Mouse (Mus musculus): ENCODE data around the gene Larp1b.

The Larp1b gene

GRCm38 (mm10) chr3:41031286-41032210 lies 81.9 kb downstream of the Larp1b start:
- H3K27me3 ChIP-seq (ENCODE audit: insufficient read depth, low read length) = no peaks in the 10 kb centered on the region
- no peak overlapping the region for H3K4me3 ChIP-seq (replicated peaks; ENCODE audit: low read length)
- no peaks in the 10 kb centered on the region for H3K4me1 ChIP-seq (replicated peaks; ENCODE audit: low read depth, low read length)
- no peaks in the 10 kb centered on the region for H3K9me3 ChIP-seq (ENCODE audit: low read length)
- H3K36me3 ChIP-seq (ENCODE audit: insufficient read depth, low read length) = no peaks in the 10 kb centered on the region
- no peak for TF ChIP-seq POU5F1 (IDR thresholded peaks at IDR 0.05; ENCODE audit: borderline replicate concordance, low read length)
- TF ChIP-seq CTCF (conservative IDR thresholded peaks at IDR 0.05; ENCODE audit: low read length) = no peak
- TF ChIP-seq NANOG (IDR thresholded peaks at IDR 0.05; ENCODE audit: borderline replicate concordance, low read length) = no peak

DNA sequence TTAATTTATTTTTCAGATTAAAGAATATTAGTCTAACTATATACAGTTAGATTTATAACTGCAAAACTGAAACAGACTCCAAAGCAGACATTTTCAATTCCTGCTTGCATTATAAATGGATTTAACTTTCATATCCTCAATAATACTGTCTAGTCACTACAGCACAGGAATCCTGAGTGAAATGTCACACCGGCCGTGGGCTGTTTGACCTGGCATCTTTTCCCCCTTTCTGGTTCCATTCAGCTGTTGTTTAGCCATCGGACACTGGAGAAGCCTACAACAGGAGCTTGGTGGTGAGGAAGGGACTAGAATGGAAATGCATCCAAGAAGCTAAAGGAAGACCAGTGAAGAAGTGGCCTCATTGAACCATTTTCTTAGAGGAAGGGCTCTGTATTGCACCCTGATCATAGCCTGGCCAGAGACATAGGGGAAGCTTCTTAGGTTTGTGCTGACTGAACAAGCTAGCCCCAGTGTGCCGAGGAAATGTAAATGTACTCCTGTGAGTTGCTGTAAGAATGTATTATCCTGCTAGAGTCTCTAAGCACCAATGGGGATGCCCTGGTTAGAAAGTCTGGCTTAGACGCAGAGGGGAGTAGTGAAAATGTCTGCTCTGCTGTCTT lies 88.8 kb downstream of the Larp1b start:
- Histone ChIP-seq H3K27me3 (ENCODE audit: insufficient read depth, low read length) (no peaks in the 10 kb centered on the region), H3K36me3 (ENCODE audit: insufficient read depth, low read length) (no peaks in the 10 kb centered on the region), H3K4me3 (replicated peaks; ENCODE audit: low read length) (no peak overlapping the region), H3K9me3 (ENCODE audit: low read length) (no peaks in the 10 kb centered on the region; the same call in 1 of the 2 replicates), H3K4me1 (replicated peaks; ENCODE audit: low read depth, low read length) (peaks cover 9% of the 10 kb centered on the region)
- TF ChIP-seq POU5F1 (IDR thresholded peaks at IDR 0.05; ENCODE audit: borderline replicate concordance, low read length) (no peak), NANOG (IDR thresholded peaks at IDR 0.05; ENCODE audit: borderline replicate concordance, low read length) (no peak), CTCF (conservative IDR thresholded peaks at IDR 0.05; ENCODE audit: low read length) (no peak)

GRCm38 (mm10) chr3:41041241-41041640 lies 91.6 kb downstream of the Larp1b start:
- H3K36me3 ChIP-seq (ENCODE audit: insufficient read depth, low read length) = no peaks in the 10 kb centered on the region
- H3K9me3 ChIP-seq (ENCODE audit: low read length) = no peaks in the 10 kb centered on the region; the same call in 1 of the 2 replicates
- no peaks in the 10 kb centered on the region for H3K27me3 ChIP-seq (ENCODE audit: insufficient read depth, low read length)
- H3K4me1 ChIP-seq (replicated peaks; ENCODE audit: low read depth, low read length) = peaks cover 9% of the 10 kb centered on the region
- no peak overlapping the region for H3K4me3 ChIP-seq (replicated peaks; ENCODE audit: low read length)
- TF ChIP-seq CTCF (conservative IDR thresholded peaks at IDR 0.05; ENCODE audit: low read length) (no peak), NANOG (IDR thresholded peaks at IDR 0.05; ENCODE audit: borderline replicate concordance, low read length) (no peak), POU5F1 (IDR thresholded peaks at IDR 0.05; ENCODE audit: borderline replicate concordance, low read length) (no peak)

DNA sequence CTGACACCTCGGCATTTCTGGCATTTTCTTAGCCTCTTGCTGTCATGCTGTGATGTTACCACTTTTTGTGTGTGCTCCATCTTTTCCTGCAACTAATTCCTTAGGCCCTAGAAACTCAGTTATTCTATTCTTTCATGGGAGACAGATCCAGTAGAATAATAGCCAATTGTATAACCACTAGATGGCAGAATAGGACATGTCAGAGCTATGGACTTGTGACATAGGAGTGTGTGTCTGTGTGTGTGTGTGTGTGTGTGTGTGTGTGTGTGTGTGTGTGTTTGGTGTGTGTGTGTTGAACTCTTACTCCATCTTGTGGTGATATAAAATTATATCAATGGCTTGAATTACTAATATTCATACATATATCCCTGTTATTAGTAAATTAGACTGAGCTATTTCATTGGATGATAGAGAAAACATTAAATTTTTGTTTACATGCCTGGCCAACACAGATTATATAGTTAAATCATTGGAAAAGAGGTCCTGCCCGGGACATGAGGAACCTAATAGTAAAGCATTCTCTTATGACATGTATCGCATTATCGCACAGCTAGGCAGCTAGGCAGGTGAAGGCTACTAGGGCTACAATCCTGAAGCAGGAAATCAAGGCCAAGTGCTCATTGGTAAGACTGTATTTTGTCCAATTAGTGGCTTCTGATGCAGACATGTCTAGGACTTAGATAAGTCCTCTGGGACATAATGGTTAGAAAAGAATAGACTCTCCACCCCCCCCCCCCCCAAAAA lies 92.7 kb downstream of the Larp1b start:
- no peaks in the 10 kb centered on the region for H3K27me3 ChIP-seq (ENCODE audit: insufficient read depth, low read length)
- H3K4me3 ChIP-seq (replicated peaks; ENCODE audit: low read length) = no peak overlapping the region
- H3K4me1 ChIP-seq (replicated peaks; ENCODE audit: low read depth, low read length) = peaks cover 9% of the 10 kb centered on the region
- no peaks in the 10 kb centered on the region for H3K36me3 ChIP-seq (ENCODE audit: insufficient read depth, low read length)
- H3K9me3 ChIP-seq (ENCODE audit: low read length) = no peaks in the 10 kb centered on the region
- TF ChIP-seq CTCF (conservative IDR thresholded peaks at IDR 0.05; ENCODE audit: low read length) = peak; percentile 38
- TF ChIP-seq NANOG (IDR thresholded peaks at IDR 0.05; ENCODE audit: borderline replicate concordance, low read length) = no peak

DNA sequence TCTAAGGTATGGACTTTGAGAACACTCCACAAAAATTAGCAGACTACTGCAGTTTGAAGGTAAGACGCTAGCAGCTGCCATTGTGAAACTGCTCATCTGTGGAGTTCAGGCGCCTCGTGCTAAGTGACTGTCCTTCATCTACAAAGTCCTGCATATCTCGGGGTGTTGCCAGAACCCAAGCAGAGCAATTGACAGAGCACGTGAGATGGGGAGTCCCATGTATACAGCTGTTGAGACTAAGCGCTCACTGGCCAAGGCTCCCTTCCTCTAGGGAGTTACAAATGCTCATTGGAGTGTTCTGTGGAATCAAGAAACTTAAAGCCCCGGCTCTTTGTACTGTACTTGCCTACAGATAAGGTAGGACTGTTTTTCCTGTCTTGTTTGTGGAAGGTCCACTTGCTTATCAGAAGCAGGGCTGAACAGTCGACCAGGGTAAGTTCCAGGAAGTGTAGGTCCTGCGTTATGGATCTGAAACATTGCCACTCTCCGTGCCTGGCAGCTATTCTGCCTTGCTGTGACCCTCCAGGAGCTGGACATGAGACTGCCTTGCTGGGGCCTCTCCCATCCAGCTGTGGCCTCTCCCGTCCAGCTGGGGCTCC lies 94.2 kb downstream of the Larp1b start:
- no peak for TF ChIP-seq POU5F1 (IDR thresholded peaks at IDR 0.05; ENCODE audit: borderline replicate concordance, low read length)
- no peak for TF ChIP-seq CTCF (conservative IDR thresholded peaks at IDR 0.05; ENCODE audit: low read length)
- no peak for TF ChIP-seq NANOG (IDR thresholded peaks at IDR 0.05; ENCODE audit: borderline replicate concordance, low read length)

GRCm38 (mm10) chr3:41047838-41048237 lies 98.2 kb downstream of the Larp1b start:
- Histone ChIP-seq H3K9me3 (ENCODE audit: low read length) (no peaks in the 10 kb centered on the region), H3K4me3 (replicated peaks; ENCODE audit: low read length) (no peak overlapping the region), H3K27me3 (ENCODE audit: insufficient read depth, low read length) (no peaks in the 10 kb centered on the region), H3K4me1 (replicated peaks; ENCODE audit: low read depth, low read length) (no peaks in the 10 kb centered on the region), H3K36me3 (ENCODE audit: insufficient read depth, low read length) (no peaks in the 10 kb centered on the region)
- TF ChIP-seq POU5F1 (IDR thresholded peaks at IDR 0.05; ENCODE audit: borderline replicate concordance, low read length) = no peak
- TF ChIP-seq CTCF (conservative IDR thresholded peaks at IDR 0.05; ENCODE audit: low read length) = no peak
- TF ChIP-seq NANOG (IDR thresholded peaks at IDR 0.05; ENCODE audit: borderline replicate concordance, low read length) = no peak

More for the DNA sequence above, 94.2 kb downstream of the Larp1b start:
- peaks cover 3% of the 10 kb centered on the region for H3K4me1 ChIP-seq (replicated peaks; ENCODE audit: low read depth, low read length)
- no peaks in the 10 kb centered on the region for H3K36me3 ChIP-seq (ENCODE audit: insufficient read depth, low read length)
- H3K9me3 ChIP-seq (ENCODE audit: low read length) = no peaks in the 10 kb centered on the region
- no peaks in the 10 kb centered on the region for H3K27me3 ChIP-seq (ENCODE audit: insufficient read depth, low read length)
- H3K4me3 ChIP-seq (replicated peaks; ENCODE audit: low read length) = no peak overlapping the region

- no peaks in the 10 kb centered on the region for H3K9me3 ChIP-seq (ENCODE audit: low read length)
- no peaks in the 10 kb centered on the region for H3K27me3 ChIP-seq (ENCODE audit: insufficient read depth, low read length)
- H3K4me3 ChIP-seq (replicated peaks; ENCODE audit: low read length) = no peak overlapping the region
- H3K4me1 ChIP-seq (replicated peaks; ENCODE audit: low read depth, low read length) = no peaks in the 10 kb centered on the region
- H3K36me3 ChIP-seq (ENCODE audit: insufficient read depth, low read length) = no peaks in the 10 kb centered on the region
- TF ChIP-seq CTCF (conservative IDR thresholded peaks at IDR 0.05; ENCODE audit: low read length) = no peak
- no peak for TF ChIP-seq POU5F1 (IDR thresholded peaks at IDR 0.05; ENCODE audit: borderline replicate concordance, low read length)
- TF ChIP-seq NANOG (IDR thresholded peaks at IDR 0.05; ENCODE audit: borderline replicate concordance, low read length) = no peak
Measured at GRCm38 (mm10) chr3:41053334-41053733, 103.7 kb downstream of the Larp1b start.

- no peak overlapping the region for H3K4me3 ChIP-seq (replicated peaks; ENCODE audit: low read length)
- TF ChIP-seq CTCF (conservative IDR thresholded peaks at IDR 0.05; ENCODE audit: low read length) = no peak
- TF ChIP-seq POU5F1 (IDR thresholded peaks at IDR 0.05; ENCODE audit: borderline replicate concordance, low read length) = no peak
- no peak for TF ChIP-seq NANOG (IDR thresholded peaks at IDR 0.05; ENCODE audit: borderline replicate concordance, low read length)
- H3K36me3 ChIP-seq (ENCODE audit: insufficient read depth, low read length) = peaks cover under 1% of the 10 kb centered on the region; the same call in 1 of the 2 replicates
- H3K9me3 ChIP-seq (ENCODE audit: low read length) = no peaks in the 10 kb centered on the region
- H3K27me3 ChIP-seq (ENCODE audit: insufficient read depth, low read length) = no peaks in the 10 kb centered on the region
- no peaks in the 10 kb centered on the region for H3K4me1 ChIP-seq (replicated peaks; ENCODE audit: low read depth, low read length)
Measured at GRCm38 (mm10) chr3:41058395-41058794, 108.8 kb downstream of the Larp1b start.
